Mouse (Mus musculus): Measurements from ENCODE around the gene Olfr638. TPM values are rescaled to one million over a fixed set of nuclear protein-coding genes. Genes with fewer than 3 reads are reported as not detected.
"Not testable (repeated sequence)": the region's sequence is repeated elsewhere in the genome, so short reads cannot be mapped to it uniquely, and the experiment has no call there.

The Olfr638 gene
- total RNA-seq (2012; rRNA removed): not detected in 2 replicates
- not detected in 2 replicates for total RNA-seq (2014; rRNA removed)
- polyA plus RNA-seq (2012; ENCODE audit: insufficient read length, low read depth): not detected in 2 replicates

GRCm38 (mm10) chr7:103998446-103998845, at the start of gene Olfr638:
Gene Olfr638 (plus strand): TSS chr7:103998746.
- H3K9ac ChIP-seq (ENCODE audit: insufficient read depth, low read depth): no peak within 1 kb of the TSS
- no peaks in the 10 kb centered on the region for H3K36me3 ChIP-seq (replicated peaks in 1 of 2; ENCODE audit: control insufficient read depth in 1 of 2, insufficient read depth in 1 of 2, low read length in 1 of 2)
- DNase-seq (ENCODE audit: extremely low read depth): no peak
- in situ Hi-C loops (cut with MboI; ENCODE audit: low pct_ligation_motif_present, low pct_unique_long_range_greater_than_20kb, low sequenced_read_pairs): no loop called here
- no peak within 1 kb of the TSS for H3K27ac ChIP-seq (ENCODE audit: insufficient read depth, low read depth)
- H3K4me1 ChIP-seq (ENCODE audit: control insufficient read depth in 1 of 2, insufficient read depth in 2 of 2): no peaks in the 10 kb centered on the region
- TF ChIP-seq POLR2AphosphoS2 (IDR thresholded peaks at IDR 0.05; ENCODE audit: low read depth, low read length) (no peak), SMC3 (IDR thresholded peaks at IDR 0.05; ENCODE audit: low read depth, low read length) (no peak), MYC (IDR thresholded peaks at IDR 0.05; ENCODE audit: low read depth, low read length) (no peak), POLR2A (IDR thresholded peaks at IDR 0.05; ENCODE audit: low read depth, low read length) (no peak), RCOR1 (conservative IDR thresholded peaks at IDR 0.05; ENCODE audit: low read depth, low read length) (no peak), ZC3H11A (IDR thresholded peaks at IDR 0.05; ENCODE audit: low read depth, low read length) (no peak), CHD2 (IDR thresholded peaks at IDR 0.05; ENCODE audit: low read length) (no peak), NRF1 (IDR thresholded peaks at IDR 0.05; ENCODE audit: low read depth, low read length) (no peak), ZKSCAN1 (IDR thresholded peaks at IDR 0.05; ENCODE audit: borderline replicate concordance, low read depth, low read length) (no peak), IRF4 (IDR thresholded peaks at IDR 0.05; ENCODE audit: low read depth, low read length) (no peak)
- H3K27me3 ChIP-seq (replicated peaks): no peaks in the 10 kb centered on the region
- H3K4me3 ChIP-seq (replicated peaks in 1 of 3; ENCODE audit: low read depth in 2 of 3, low read length in 2 of 3, poor library complexity in 1 of 3): no peak within 1 kb of the TSS
- H3K4me2 ChIP-seq (ENCODE audit: insufficient read depth, low read depth, poor library complexity, severe bottlenecking): no peak within 1 kb of the TSS
- H3K9me3 ChIP-seq (replicated peaks; ENCODE audit: low read length): no peaks in the 10 kb centered on the region
- H3K79me2 ChIP-seq (replicated peaks; ENCODE audit: control insufficient read depth, extremely low read depth, insufficient read depth, poor library complexity, severe bottlenecking): no peaks in the 10 kb centered on the region
- dilution Hi-C loops (cut with MboI; ENCODE audit: extremely low pct_ligation_motif_present, extremely low pct_unique_long_range_greater_than_20kb, low sequenced_read_pairs): no loop called here

GRCm38 (mm10) chr7:103966873-103967272, 31.7 kb upstream of the Olfr638 start:
- H3K4me1 ChIP-seq (ENCODE audit: control insufficient read depth in 1 of 2, insufficient read depth in 2 of 2); H3K9ac ChIP-seq (ENCODE audit: insufficient read depth, low read depth); H3K27me3 ChIP-seq (replicated peaks); dilution Hi-C loops (cut with MboI; ENCODE audit: extremely low pct_ligation_motif_present, extremely low pct_unique_long_range_greater_than_20kb, low sequenced_read_pairs); H3K36me3 ChIP-seq (replicated peaks in 1 of 2; ENCODE audit: control insufficient read depth in 1 of 2, insufficient read depth in 1 of 2, low read length in 1 of 2); H3K79me2 ChIP-seq (replicated peaks; ENCODE audit: control insufficient read depth, extremely low read depth, insufficient read depth, poor library complexity, severe bottlenecking); H3K9me3 ChIP-seq (replicated peaks; ENCODE audit: low read length); H3K4me3 ChIP-seq (replicated peaks in 1 of 3; ENCODE audit: low read depth in 2 of 3, low read length in 2 of 3, poor library complexity in 1 of 3); H3K4me2 ChIP-seq (ENCODE audit: insufficient read depth, low read depth, poor library complexity, severe bottlenecking); in situ Hi-C loops (cut with MboI; ENCODE audit: low pct_ligation_motif_present, low pct_unique_long_range_greater_than_20kb, low sequenced_read_pairs); H3K27ac ChIP-seq (ENCODE audit: insufficient read depth, low read depth); DNase-seq (ENCODE audit: extremely low read depth): not testable (repeated sequence)

- H3K79me2 ChIP-seq (replicated peaks; ENCODE audit: control insufficient read depth, extremely low read depth, insufficient read depth, poor library complexity, severe bottlenecking): no peaks in the 10 kb centered on the region
- in situ Hi-C loops (cut with MboI; ENCODE audit: low pct_ligation_motif_present, low pct_unique_long_range_greater_than_20kb, low sequenced_read_pairs) (no loop called here), dilution Hi-C loops (cut with MboI; ENCODE audit: extremely low pct_ligation_motif_present, extremely low pct_unique_long_range_greater_than_20kb, low sequenced_read_pairs) (no loop called here)
- no peaks in the 10 kb centered on the region for H3K4me1 ChIP-seq (ENCODE audit: control insufficient read depth in 1 of 2, insufficient read depth in 2 of 2)
- TF ChIP-seq USF1 (IDR thresholded peaks at IDR 0.05; ENCODE audit: low read depth, low read length): no peak
- no peak for TF ChIP-seq ZNF384 (IDR thresholded peaks at IDR 0.05; ENCODE audit: low read depth, low read length)
- no peak within 1 kb of the TSS for H3K9ac ChIP-seq (ENCODE audit: insufficient read depth, low read depth)
- H3K4me2 ChIP-seq (ENCODE audit: insufficient read depth, low read depth, poor library complexity, severe bottlenecking): no peak within 1 kb of the TSS
- no peak within 1 kb of the TSS for H3K4me3 ChIP-seq (replicated peaks in 1 of 3; ENCODE audit: low read depth in 2 of 3, low read length in 2 of 3, poor library complexity in 1 of 3)
- H3K27me3 ChIP-seq (replicated peaks): peaks cover 4% of the 10 kb centered on the region
- no peaks in the 10 kb centered on the region for H3K36me3 ChIP-seq (replicated peaks in 1 of 2; ENCODE audit: control insufficient read depth in 1 of 2, insufficient read depth in 1 of 2, low read length in 1 of 2)
- no peaks in the 10 kb centered on the region for H3K9me3 ChIP-seq (replicated peaks; ENCODE audit: low read length)
- DNase-seq (ENCODE audit: extremely low read depth): no peak
- H3K27ac ChIP-seq (ENCODE audit: insufficient read depth, low read depth): no peak within 1 kb of the TSS
Measured at GRCm38 (mm10) chr7:103970852-103971251, 27.7 kb upstream of the Olfr638 start, which contains the start of gene Olfr635. Gene Olfr635 (plus strand): TSS chr7:103971152.
